Mouse (Mus musculus) midbrain, embryonic 13.5 days (tissue): Measurements from ENCODE around the gene Ambra1. TPM values are rescaled to one million over a fixed set of nuclear protein-coding genes. Genes with fewer than 3 reads are reported as not detected.

Experiments used
- ATAC-seq: fragments of 200-750 bp; cut with Nextera tagmentation; 2 replicates; pipeline ENCODE4 v1.8.0; 2017; ENCODE audit warnings: mild to moderate bottlenecking, moderate TSS enrichment, moderate library complexity
- H3K27ac ChIP-seq: fragments of 300-500 bp; sonication (generic); 2 replicates; pipeline ENCODE4 v1.5.1; 2015; ENCODE audit warnings: inconsistent platforms, mild to moderate bottlenecking, moderate library complexity
- H3K27me3 ChIP-seq: fragments of 300-500 bp; sonication (generic); 2 replicates; pipeline ENCODE4 v1.6.1; 2015; ENCODE audit warnings: mild to moderate bottlenecking, inconsistent platforms
- H3K36me3 ChIP-seq: fragments of 300-500 bp; sonication (generic); 2 replicates; pipeline ENCODE4 v1.6.1; 2015; ENCODE audit warnings: mild to moderate bottlenecking, inconsistent platforms
- H3K4me1 ChIP-seq: fragments of 300-500 bp; sonication (generic); replicated peaks from 2 replicates; pipeline ENCODE4 v1.6.1; 2015; ENCODE audit warnings: inconsistent platforms
- H3K4me2 ChIP-seq: fragments of 300-500 bp; sonication (generic); replicated peaks from 2 replicates; pipeline ENCODE4 v1.6.1; 2015; ENCODE audit warnings: moderate library complexity, mild to moderate bottlenecking, inconsistent platforms
- H3K4me3 ChIP-seq: fragments of 300-500 bp; sonication (generic); replicated peaks from 2 replicates; pipeline ENCODE4 v1.5.1; 2015; ENCODE audit warnings: mild to moderate bottlenecking, inconsistent platforms
- H3K9ac ChIP-seq: fragments of 300-500 bp; sonication (generic); replicated peaks from 2 replicates; pipeline ENCODE4 v1.6.1; 2015; ENCODE audit warnings: mild to moderate bottlenecking, inconsistent platforms
- H3K9me3 ChIP-seq: fragments of 300-500 bp; sonication (generic); 2 replicates; pipeline ENCODE4 v1.6.1; 2016; ENCODE audit warnings: mild to moderate bottlenecking, inconsistent platforms
- WGBS: fragments of 180-500 bp; shearing (Covaris S2); methylation state at CpG from one replicate; pipeline ENCODE4 v1.1.7; 2015; 5-methylcytosine and 5-hydroxymethylcytosine counted together
- polyA plus RNA-seq: library from polyadenylated mRNA; unstranded; fragments of >200 nt; fragmentation: Nextera tagmentation; extraction: Ambion mirVana; gene quantifications from 2 replicates; pipeline ENCODE4 v1.2.1, GENCODE M21; 2015

The Ambra1 gene
- polyA plus RNA-seq, 1 experiment from 2014 or later, result 26.2 TPM

- H3K4me3 ChIP-seq, result no peak overlapping the region
- no peak for ATAC-seq
- H3K27me3 ChIP-seq, result peaks cover 60% of the 10 kb centered on the region
- peaks cover 45% of the 10 kb centered on the region for H3K4me1 ChIP-seq
- H3K9ac ChIP-seq, result no peak overlapping the region
- no peaks in the 10 kb centered on the region for H3K36me3 ChIP-seq
- H3K27ac ChIP-seq, result no peak overlapping the region
- no peaks in the 10 kb centered on the region for H3K9me3 ChIP-seq
- no peak overlapping the region for H3K4me2 ChIP-seq
- WGBS, result 92% methylated on average over 15 of the region's 15 CpGs
Measured at GRCm38 (mm10) chr2:91925442-91925841, 195.5 kb downstream of the Ambra1 start.

DNA sequence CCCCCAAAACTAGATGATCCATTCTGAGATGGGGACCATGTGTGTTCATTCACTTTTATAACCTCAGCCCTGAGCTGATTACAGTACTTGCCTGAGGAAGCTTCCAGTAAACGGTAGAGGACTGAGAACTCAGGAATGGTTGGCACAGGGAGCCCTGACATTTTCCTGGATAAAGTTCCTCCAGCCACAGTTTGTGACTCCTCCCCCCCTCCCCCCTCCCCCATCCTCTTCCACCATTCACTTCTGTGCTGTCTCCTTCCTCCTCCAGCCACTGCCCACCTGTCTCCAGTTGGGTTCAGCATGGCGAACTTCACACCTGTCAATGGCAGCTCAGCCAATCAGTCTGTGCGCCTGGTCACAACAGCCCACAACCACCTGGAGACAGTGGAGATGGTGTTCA, 197.0 kb downstream of the Ambra1 start, which contains the start of gene Chrm4:
Gene Chrm4 (plus strand): TSS at position 301 of the 400 bp plus-strand sequence.
- H3K27me3 ChIP-seq, result peaks cover 48% of the 10 kb centered on the region

DNA sequence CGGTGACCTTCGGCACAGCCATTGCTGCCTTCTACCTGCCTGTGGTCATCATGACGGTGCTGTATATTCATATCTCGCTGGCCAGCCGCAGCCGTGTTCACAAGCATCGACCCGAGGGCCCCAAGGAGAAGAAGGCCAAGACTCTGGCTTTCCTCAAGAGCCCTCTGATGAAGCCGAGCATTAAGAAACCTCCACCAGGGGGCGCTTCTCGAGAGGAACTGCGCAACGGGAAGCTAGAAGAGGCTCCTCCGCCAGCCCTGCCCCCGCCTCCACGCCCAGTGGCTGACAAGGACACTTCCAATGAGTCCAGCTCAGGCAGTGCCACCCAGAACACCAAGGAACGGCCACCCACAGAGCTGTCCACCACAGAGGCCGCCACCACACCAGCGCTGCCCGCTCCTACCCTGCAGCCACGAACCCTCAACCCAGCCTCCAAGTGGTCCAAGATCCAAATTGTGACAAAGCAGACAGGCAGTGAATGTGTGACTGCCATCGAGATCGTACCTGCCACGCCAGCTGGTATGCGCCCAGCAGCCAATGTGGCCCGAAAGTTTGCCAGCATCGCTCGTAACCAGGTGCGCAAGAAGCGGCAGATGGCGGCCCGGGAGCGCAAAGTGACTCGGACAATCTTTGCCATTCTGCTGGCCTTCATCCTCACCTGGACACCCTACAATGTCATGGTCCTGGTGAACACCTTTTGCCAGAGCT, 198.0 kb downstream of the Ambra1 start:
- no peak overlapping the region for H3K27ac ChIP-seq
- H3K4me1 ChIP-seq, result peaks cover 50% of the 10 kb centered on the region
- H3K9me3 ChIP-seq, result no peaks in the 10 kb centered on the region
- no peak overlapping the region for H3K4me3 ChIP-seq
- 51% methylated on average over 34 of the region's 34 CpGs for WGBS
- no peak overlapping the region for H3K9ac ChIP-seq
- no peak for ATAC-seq
- no peaks in the 10 kb centered on the region for H3K36me3 ChIP-seq
- H3K27me3 ChIP-seq, result peaks cover 38% of the 10 kb centered on the region
- 0 out of 2 replicates have a peak overlapping the region, but pooled peaks have one; percentile 5 for H3K4me2 ChIP-seq

More for the DNA sequence above, 197.0 kb downstream of the Ambra1 start, which contains the start of gene Chrm4:
- Histone ChIP-seq H3K27ac (no peak within 1 kb of the TSS), H3K4me1 (peaks cover 48% of the 10 kb centered on the region), H3K9me3 (no peaks in the 10 kb centered on the region), H3K4me3 (no peak within 1 kb of the TSS), H3K36me3 (no peaks in the 10 kb centered on the region), H3K4me2 (0 out of 2 replicates have a peak within 1 kb of the TSS, but pooled peaks have one; percentile 5), H3K9ac (no peak within 1 kb of the TSS)
- 95% methylated on average over 3 of the region's 3 CpGs for WGBS
- ATAC-seq, result no peak

- Histone ChIP-seq H3K36me3 (no peaks in the 10 kb centered on the region; the same call in 1 of the 2 replicates), H3K9ac (no peak overlapping the region), H3K4me3 (no peak overlapping the region), H3K4me2 (no peak overlapping the region), H3K4me1 (peaks cover 50% of the 10 kb centered on the region), H3K27ac (no peak overlapping the region), H3K27me3 (peaks cover 32% of the 10 kb centered on the region), H3K9me3 (no peaks in the 10 kb centered on the region)
- ATAC-seq, result no peak
- 74% methylated on average over 23 of the region's 23 CpGs for WGBS
Measured at GRCm38 (mm10) chr2:91928534-91929350, 198.8 kb downstream of the Ambra1 start.

- Histone ChIP-seq H3K4me2 (peak overlapping the region; percentile 72), H3K4me1 (peaks cover 50% of the 10 kb centered on the region), H3K36me3 (peaks cover 2% of the 10 kb centered on the region), H3K27me3 (peaks cover 25% of the 10 kb centered on the region), H3K9ac (peak overlapping the region; percentile 51), H3K9me3 (no peaks in the 10 kb centered on the region), H3K27ac (no peak overlapping the region), H3K4me3 (peak overlapping the region; percentile 58; the same call in 1 of the 2 replicates)
- ATAC-seq, result no peak
- 56% methylated on average over 3 of the region's 3 CpGs for WGBS
Measured at GRCm38 (mm10) chr2:91929455-91929854, 199.5 kb downstream of the Ambra1 start.

DNA sequence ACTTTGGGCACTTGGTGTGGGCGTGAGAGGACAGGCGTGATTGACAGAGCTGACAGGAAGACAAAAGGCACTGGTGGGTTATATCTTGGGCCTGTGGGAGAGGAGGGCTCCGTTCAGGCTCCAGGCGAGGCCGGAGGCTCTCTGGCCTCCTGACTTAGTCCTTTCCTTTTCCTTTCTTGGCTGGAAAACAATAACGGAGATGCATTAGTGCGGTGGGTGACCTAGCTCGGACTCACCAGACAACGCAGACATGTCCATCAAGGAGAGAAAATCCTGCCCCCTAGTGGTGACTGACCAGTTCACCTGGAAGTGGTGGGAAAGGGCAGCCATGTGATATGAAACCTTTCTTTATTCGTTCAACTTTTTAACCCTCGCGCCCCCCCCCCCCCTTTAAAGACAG, 200.0 kb downstream of the Ambra1 start:
- 6% methylated on average over 12 of the region's 12 CpGs for whole genome bisulfite sequencing

GRCm38 (mm10) chr2:91930761-91931291, 200.9 kb downstream of the Ambra1 start:
- ATAC-seq, result peak; percentile 2; the same call in 1 of the 2 replicates
- peak overlapping the region; percentile 72 for H3K4me2 ChIP-seq

More for the DNA sequence above, 200.0 kb downstream of the Ambra1 start:
- Histone ChIP-seq H3K36me3 (peaks cover 7% of the 10 kb centered on the region), H3K4me1 (peaks cover 50% of the 10 kb centered on the region), H3K4me3 (peak overlapping the region; percentile 58), H3K9ac (peak overlapping the region; percentile 51), H3K27me3 (peaks cover 21% of the 10 kb centered on the region), H3K4me2 (peak overlapping the region; percentile 72), H3K27ac (peak overlapping the region; percentile 30; the same call in 1 of the 2 replicates), H3K9me3 (no peaks in the 10 kb centered on the region)
- ATAC-seq, result peak; percentile 12; the same call in 1 of the 2 replicates

DNA sequence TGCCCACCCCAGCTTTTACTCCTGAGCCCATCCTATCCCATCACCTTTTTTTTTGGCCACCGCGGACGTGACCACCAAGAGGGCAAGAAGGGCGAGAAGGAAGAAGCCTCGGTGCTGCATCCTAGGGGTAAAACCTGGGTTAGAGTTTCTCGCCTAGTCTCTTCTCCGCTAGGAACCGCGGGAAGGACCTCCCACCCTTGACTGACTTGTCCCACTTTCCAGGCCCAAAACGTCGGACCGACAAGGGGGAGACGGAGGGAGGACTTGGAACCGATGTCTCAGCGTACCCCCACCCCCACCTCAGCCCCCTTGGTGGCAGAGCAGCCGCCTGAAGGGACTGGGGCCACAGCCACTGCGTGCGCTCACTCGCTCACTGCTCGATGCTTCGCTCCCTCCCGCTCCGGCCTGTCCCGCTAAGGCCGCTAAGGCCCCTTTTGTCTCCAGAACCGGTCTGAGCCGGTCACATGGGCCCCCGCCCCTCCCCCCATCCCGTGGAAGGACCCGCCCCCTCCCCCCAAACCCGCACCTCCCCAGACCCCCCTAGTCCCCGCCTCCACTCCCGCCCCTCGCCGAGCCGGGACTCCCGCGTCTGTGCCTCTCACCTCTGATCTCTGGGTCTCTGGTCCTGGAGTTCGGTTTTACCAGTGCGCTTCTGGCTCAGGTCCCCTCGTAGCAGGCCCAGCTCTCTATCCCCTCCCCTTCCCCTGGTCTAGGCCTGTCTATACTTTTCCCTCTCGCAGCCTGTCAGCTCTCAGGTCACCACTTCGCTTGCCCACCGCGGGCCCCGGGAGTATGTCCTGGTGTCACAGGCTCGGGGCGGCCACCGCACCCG, 201.6 kb downstream of the Ambra1 start:
- whole genome bisulfite sequencing, result under 1% methylated on average over 44 of the region's 50 CpGs
- H3K27ac ChIP-seq, result peak overlapping the region; percentile 89
- 0 out of 2 replicates have a peak, but pooled peaks cover 5% of the 10 kb centered on the region for H3K27me3 ChIP-seq
- H3K36me3 ChIP-seq, result peaks cover 22% of the 10 kb centered on the region
- peak; percentile 77 for ATAC-seq
- H3K4me3 ChIP-seq, result peak overlapping the region; percentile 58
- no peaks in the 10 kb centered on the region for H3K9me3 ChIP-seq
- peaks cover 50% of the 10 kb centered on the region for H3K4me1 ChIP-seq
- H3K9ac ChIP-seq, result peak overlapping the region; percentile 86
- peak overlapping the region; percentile 72 for H3K4me2 ChIP-seq

More at GRCm38 (mm10) chr2:91930761-91931291, 200.9 kb downstream of the Ambra1 start:
- Histone ChIP-seq H3K4me3 (peak overlapping the region; percentile 58), H3K27me3 (peaks cover 12% of the 10 kb centered on the region), H3K4me1 (peaks cover 50% of the 10 kb centered on the region), H3K9me3 (no peaks in the 10 kb centered on the region), H3K27ac (peak overlapping the region; percentile 89), H3K9ac (peak overlapping the region; percentile 86), H3K36me3 (peaks cover 15% of the 10 kb centered on the region)
- 0% methylated on average over 23 of the region's 23 CpGs for WGBS

DNA sequence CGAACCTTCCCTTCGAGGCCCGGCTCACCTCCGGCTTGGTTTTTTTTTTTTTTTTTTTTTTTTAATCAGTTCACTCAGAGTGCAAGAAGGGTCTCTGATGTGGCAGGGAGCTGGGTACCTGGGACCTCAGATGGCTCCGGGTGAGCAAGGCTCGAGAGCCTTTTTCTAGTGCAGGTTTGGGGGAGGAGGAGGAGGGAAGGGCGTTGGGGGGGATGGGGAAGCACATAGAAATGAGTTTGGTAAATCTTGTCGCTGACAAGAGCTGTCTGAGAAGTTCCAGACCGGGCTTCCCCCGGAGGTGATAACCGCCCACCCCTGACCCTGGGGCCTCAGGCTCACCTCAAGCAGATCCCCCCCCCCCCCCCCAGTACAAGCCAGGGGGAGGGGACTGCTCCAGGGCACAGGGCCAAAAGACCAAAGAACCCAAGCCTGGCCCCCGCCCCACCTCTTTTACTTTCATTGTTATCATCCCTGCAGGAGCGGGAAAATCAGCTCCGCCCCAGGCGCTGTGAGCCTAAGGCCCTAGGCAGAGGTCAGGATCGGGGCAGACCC, 202.3 kb downstream of the Ambra1 start, which contains the start of gene Mdk:
Gene Mdk (minus strand): TSS at position 138 of the 552 bp plus-strand sequence.
- Histone ChIP-seq H3K27ac (peak within 1 kb of the TSS; percentile 89), H3K9me3 (no peaks in the 10 kb centered on the region), H3K4me2 (peak within 1 kb of the TSS; percentile 72), H3K9ac (peak within 1 kb of the TSS; percentile 86), H3K27me3 (0 out of 2 replicates have a peak, but pooled peaks cover 5% of the 10 kb centered on the region), H3K4me1 (peaks cover 52% of the 10 kb centered on the region), H3K36me3 (peaks cover 29% of the 10 kb centered on the region), H3K4me3 (peak within 1 kb of the TSS; percentile 58)
- WGBS, result 2% methylated on average over 16 of the region's 16 CpGs
- no peak for ATAC-seq

DNA sequence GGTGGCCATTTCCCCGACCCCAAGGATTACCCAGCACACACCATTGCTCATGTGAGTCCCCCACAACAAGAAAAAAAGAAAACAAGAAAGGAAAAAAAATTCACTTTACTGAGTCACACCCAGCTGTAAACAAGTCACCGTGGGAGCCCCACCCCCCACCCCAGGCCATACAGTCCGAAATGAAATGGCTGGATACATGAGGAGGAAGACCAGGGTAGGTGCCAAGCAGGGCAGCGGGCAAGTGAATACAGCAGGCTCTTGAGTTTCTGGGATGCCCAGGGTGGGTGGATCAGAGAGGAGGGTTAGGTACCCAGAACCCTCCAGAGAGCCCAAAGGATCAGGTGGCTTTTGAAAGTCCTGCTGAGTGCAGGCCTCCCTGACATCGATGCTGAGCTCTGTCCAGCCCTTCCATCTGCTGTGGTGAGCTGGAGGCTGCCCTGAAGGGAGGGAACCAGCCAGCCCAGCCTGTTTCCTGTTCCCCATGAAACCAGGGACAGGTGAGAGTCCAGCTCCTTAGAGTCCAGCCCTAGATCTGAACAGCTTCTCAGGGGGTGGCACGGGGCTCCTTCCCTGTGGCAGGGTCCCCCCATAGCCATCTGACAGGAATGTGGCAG, 202.9 kb downstream of the Ambra1 start:
- Histone ChIP-seq H3K4me3 (no peak overlapping the region), H3K4me1 (peaks cover 52% of the 10 kb centered on the region), H3K27ac (peak overlapping the region; percentile 40; the same call in 1 of the 2 replicates), H3K4me2 (no peak overlapping the region), H3K36me3 (peaks cover 35% of the 10 kb centered on the region), H3K9me3 (no peaks in the 10 kb centered on the region), H3K9ac (no peak overlapping the region), H3K27me3 (0 out of 2 replicates have a peak, but pooled peaks cover 5% of the 10 kb centered on the region)
- WGBS, result 8% methylated on average over 6 of the region's 6 CpGs
- no peak for ATAC-seq
